Mouse (Mus musculus): Measurements from ENCODE around the gene Tsc22d4.

Tsc22d4 gene

GRCm38 (mm10) chr5:137788946-137789531 is 43.5 kb downstream of the Tsc22d4 start:
- no peak for DNase-seq (ENCODE audit: low read depth, low spot score)

GRCm38 (mm10) chr5:137791553-137791952 is 46.0 kb downstream of the Tsc22d4 start:
- no peak for DNase-seq (ENCODE audit: low read depth, low spot score)

- DNase-seq (ENCODE audit: low read depth, low spot score): no peak
Measured at GRCm38 (mm10) chr5:137796606-137797005, 51.1 kb downstream of the Tsc22d4 start.

- no peak for DNase-seq (ENCODE audit: low read depth, low spot score)
Measured at GRCm38 (mm10) chr5:137800917-137801316, 55.4 kb downstream of the Tsc22d4 start.

GRCm38 (mm10) chr5:137806158-137806557 is 60.6 kb downstream of the Tsc22d4 start:
- no peak for DNase-seq (ENCODE audit: low read depth, low spot score)

- no peak for DNase-seq (ENCODE audit: low read depth, low spot score)
Measured at GRCm38 (mm10) chr5:137808316-137808715, 62.8 kb downstream of the Tsc22d4 start.

GRCm38 (mm10) chr5:137817466-137818222 is 72.1 kb downstream of the Tsc22d4 start:
- no peak for DNase-seq (ENCODE audit: low read depth, low spot score)

Measured in mesoderm, embryonic 11.5 days (tissue).